Mouse (Mus musculus) testis, postnatal 10 days (tissue): ENCODE data around the gene Cd1d1.
"Not testable (repeated sequence)": the region's sequence is repeated elsewhere in the genome, so short reads cannot be mapped to it uniquely, and the experiment has no call there.

Experiments
- DNase-seq: peaks from one replicate; pipeline ENCODE4 v3.0.0; 2021; ENCODE audit warnings: low spot score

Cd1d1 gene

DNA sequence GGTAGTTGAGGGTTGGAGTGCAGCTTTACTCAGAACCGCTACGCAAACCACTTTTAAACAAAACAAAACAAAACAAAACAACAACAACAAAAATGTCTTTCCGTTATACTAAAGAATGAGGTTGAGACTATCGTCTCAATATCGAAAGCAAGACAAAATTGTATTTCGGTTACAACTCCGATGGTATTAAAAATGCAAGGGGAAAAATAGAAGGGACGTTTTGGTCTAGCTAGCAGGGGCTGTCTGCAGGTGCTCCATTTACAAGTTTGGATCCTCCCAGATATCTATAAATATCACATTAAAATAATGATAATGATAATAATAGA is at the start of gene Cd1d1:
Gene Cd1d1 (minus strand): TSS at position 27 of the 326 bp plus-strand sequence.
- DNase-seq = no peak

DNA sequence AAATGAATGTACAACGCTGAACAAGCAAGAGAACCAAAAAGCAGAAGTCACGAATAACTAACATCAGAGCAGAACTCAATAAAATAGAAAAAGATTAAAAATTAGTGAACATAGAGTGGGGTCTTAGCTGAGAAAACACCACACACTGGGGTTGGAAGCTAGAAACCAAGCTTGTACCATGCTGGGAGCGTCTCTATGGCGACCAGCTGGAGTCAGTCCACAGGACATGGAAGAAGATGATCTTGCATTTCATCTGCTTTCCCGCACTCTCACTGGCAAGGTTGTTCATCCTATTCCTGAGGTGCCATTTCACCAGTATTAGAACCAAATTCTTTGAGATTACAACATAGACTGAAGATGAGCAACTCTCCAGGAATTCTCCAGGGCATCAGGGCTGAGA is 48.6 kb upstream of the Cd1d1 start:
- DNase-seq = no peak

DNA sequence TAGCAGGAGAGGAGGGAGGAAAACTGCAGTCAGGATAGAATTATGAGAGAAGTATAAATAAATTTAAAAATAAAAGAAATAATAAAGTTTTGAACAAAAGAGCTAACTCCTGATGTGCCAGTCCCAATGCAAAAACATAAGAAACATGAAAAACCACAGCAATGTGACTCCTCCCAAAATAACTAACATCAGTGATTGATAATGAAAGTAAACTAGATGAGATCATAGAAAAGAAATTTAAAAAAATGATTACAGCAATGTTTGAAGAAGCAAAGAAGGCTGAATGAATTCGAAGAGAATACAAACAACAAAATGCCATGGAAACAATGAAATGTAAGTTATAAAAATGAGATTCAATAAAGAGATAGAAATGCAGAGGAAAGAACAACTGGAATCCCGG is 42.5 kb upstream of the Cd1d1 start:
- DNase-seq = no peak

DNA sequence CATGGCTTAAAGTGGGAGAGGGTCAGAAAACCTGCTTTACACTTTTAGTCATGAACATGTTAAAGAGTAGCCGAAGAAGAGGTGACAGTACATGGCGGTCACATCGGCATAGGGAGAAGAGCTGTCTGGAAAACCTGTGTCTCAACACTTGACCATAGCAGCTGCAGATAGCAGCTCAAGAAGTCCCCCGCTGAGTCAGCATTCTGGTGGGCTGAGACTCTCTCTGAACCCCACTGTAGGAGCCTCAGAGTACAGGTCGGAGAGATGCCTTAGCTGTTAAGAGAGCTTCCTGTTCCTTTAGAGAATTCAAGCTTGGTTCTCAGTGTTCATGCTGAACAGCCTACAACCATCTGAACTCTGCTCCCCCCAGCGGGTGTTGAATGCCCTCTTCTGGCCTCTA is 39.3 kb upstream of the Cd1d1 start:
- DNase-seq = no peak

DNA sequence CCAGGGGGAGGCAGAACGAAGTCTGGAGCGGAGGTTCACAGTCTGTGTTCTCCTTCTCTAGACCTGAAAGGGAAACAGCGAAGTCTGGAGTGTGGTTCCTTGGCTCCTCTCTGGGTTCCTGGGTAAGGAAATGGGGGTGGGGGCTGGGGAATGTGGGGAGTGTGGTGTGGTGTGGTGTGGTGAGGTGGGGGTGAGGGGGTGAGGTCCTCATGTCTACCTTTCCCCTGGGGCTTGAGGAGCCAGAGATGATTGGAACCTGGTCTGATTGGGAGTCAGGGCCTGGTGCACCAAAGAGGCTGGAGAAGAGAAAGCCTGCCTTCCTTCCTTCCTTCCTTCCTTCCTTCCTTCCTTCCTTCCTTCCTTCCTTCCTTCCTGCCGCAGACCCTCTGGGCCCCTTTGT is 34.8 kb upstream of the Cd1d1 start:
- no peak for DNase-seq

DNA sequence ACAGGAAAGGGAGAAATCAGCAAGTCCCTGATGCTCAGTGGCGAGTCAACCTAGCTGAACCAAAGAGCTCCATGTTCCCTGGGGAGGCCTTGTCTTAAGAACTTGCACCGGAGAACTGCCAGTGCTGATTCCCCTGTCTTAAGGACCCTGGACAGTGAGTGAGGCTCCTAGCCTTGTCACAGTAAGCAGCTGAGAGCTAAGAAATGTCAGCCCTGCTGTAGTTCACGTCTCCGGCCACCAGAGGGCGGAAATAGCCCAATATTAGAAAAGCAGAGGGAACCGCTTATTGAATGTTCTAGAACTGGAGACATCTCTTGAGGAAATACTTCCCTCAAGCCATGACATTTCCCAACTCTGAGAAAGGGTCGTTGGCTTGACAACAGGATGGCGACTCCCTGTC is 34.1 kb upstream of the Cd1d1 start:
- DNase-seq = peak; percentile 83

DNA sequence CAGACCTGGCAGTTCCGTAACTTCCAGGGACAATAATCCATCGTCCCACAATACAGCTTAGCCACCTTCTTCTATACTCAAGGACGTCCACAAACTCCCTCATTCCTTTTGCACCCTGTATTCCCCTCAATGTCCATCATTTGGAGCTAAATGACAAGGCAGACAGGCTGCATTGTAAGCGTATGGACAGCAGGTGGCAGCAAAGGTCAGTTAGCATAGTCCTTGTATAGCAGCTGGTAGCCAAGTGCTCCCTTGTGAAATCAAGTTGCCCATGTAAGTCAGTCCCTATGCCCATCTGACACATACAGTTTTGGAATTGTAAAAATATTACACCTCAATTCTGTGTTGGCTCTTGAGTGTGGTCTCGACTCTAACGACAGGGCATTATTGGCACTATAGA is 31.6 kb upstream of the Cd1d1 start:
- peak; percentile 73 for DNase-seq

DNA sequence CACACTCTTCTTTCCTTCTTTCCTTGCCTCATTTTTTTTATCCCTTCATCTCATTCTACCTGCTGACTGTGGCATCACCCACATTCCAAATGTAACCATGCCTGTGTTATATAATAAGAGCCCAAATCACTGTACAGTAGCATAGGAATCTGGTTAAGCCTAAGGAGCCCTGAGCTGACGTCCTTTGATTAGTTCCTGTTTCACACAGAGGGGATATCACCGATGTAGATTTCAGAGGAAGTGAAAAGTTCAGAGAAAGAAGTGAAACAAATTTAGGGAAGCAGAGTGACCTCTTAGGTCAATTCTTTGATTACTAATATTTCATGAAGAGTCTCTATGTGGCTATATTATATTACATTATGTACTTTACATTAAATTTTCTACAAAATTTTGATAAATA is 18.5 kb upstream of the Cd1d1 start:
- DNase-seq = no peak

DNA sequence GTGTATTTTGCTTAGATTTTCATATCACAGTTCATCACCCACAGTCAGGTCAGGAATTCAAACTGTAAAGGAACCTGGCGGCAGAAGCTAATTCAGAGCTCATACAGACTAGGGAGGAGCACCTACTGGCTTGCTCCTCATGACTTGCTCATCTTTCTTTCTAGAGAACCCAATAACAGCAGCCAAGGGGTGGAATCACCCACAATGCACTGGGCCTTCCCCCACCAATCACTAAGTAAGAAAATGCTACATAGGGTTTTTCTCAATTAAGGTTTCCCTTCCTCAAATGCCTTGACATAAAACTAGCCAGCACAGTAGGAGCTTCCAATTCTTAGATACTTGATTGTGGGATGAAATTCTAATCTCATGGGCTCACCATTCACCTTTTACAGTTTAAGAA is 17.8 kb upstream of the Cd1d1 start:
- no peak for DNase-seq

DNA sequence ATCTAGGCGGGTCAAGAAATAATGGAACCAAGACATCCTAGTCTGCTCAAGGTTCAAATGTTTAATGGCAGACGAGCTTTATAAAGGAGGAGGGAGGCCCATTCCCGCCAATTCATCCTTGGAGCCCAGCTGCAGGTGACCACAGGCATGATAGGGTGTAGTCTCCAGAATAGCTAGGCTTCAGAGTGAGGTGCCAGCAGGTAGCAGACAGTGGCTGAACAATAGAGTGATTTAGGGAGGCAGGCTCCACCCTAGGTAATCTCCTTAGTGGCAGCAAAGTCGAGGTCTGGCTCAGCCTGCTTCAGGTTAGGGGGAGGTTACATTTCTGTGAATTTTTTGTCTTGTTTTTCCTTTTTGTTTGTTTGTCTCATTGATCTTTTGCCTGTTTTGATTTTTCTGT is 16.7 kb upstream of the Cd1d1 start:
- no peak for DNase-seq

DNA sequence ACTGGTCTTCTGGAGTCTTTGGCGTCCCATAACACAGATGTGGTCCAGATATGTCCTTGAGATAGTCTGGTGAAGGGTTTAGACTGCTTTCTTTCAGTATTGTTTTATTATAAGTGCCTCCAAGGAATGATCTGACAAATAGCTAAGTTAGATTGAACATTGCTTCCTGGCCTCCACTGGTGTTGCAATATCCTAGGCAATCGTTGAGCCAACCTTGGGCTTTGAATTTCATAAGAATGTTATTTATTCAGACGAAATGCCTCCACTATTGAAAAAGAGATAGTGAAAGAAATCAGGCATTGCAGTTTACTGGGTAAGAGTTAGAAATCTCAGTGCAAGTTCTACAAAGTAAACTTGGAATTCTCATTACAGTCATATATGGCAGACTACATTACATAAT is 13.2 kb upstream of the Cd1d1 start:
- DNase-seq = not testable (repeated sequence)

DNA sequence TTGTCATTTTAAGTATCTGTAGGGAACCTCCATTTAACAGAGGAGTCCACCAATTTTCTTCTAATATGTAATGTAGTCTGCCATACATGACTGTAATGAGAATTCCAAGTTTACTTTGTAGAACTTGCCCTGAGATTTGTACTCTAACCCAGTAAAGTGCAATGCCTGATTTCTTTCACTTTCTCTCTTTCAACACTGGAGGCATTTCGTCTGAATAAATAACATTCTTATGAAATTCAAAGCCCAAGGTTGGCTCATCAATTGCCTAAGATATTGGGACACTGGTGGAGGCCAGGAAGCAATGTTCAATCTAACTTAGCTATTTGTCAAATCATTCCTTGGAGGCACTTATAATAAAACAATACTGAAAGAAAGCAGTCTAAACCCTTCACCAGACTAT is 9.0 kb upstream of the Cd1d1 start:
- DNase-seq = not testable (repeated sequence)

DNA sequence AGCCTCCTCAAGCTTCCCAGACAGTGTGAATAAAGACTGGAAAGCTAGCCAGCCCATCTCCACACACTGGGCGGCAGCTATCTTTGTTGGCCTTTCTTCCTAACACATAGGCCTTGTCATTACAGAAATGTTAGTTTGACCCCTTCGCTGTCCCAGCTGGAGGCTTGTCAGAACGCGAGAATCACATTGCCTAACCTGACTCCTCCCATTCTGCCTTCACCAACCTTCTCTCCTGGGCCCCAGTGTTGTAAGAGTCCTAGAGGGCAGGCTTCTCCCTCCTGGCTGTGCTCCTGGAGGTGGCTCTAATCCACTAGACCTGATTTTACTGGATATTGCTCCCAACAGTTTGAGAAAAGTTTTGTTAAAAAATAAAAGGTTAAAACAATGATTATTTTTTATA is 1.4 kb upstream of the Cd1d1 start:
- DNase-seq = no peak

DNA sequence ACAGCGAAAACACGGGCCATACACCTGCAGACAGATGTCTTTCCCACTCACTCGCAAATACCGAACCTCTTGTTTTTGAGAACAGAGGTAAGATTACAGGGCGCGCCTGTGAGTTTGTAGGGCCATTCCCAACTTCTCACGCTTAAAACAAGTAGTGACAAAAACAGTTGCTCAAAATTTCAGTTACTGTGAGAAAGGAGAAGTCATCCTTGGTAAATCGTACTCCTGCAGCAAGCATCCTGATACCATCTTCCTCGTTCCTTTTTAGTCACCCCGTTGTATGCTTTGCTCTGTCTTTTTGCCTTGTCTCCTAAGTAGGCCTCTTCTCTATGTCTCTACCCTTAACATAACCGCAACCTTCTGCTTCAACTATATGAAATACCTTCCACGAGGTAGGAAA is 810 bp upstream of the Cd1d1 start:
- DNase-seq = no peak

DNA sequence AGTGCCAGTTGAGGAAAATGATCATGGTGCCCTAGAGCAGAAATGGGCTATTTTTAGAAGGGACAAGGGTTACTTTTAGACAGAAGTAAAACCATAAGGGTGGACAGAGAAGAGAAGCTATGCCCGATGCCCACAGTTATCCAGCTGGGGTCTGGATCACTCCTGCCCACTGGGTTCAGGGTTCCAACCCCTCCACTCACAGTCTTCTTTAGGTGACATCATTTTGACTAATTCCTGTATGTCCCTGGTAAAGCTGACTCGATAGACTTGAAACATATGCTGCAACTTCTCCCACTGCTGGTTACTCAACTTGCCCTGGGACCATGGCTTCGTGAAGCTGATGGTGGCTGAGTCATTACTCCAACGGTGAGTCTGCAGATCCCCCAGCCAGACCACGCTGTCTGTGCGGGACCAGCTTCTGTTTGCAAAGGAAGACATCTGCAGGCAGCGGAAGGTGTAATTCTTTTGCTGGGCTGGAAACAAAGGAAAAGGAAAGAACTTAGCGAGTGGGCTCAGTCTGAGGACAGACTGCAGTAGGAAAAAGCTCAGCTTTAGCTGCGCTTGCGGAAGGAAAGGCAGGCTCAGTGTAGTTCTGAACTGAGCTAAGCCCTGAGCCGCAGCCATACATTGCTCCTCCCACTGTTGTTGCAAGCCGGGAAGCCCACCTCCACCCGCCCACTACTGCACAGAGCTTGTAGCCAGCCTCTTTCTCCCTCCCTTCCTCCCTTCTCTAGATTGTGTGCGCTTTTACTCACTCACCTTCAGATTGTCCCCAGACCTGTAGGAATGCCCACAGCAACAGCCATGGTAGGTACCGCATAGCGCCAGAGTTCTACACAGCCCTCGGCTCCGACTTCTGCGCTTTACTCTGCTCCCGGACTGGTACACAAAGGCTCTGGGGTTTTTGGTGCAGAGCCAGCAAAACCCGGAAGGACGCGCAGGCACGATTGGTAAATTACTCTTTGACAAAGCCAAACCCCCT is 517 bp downstream of the Cd1d1 start:
- peak; percentile 84 for DNase-seq

DNA sequence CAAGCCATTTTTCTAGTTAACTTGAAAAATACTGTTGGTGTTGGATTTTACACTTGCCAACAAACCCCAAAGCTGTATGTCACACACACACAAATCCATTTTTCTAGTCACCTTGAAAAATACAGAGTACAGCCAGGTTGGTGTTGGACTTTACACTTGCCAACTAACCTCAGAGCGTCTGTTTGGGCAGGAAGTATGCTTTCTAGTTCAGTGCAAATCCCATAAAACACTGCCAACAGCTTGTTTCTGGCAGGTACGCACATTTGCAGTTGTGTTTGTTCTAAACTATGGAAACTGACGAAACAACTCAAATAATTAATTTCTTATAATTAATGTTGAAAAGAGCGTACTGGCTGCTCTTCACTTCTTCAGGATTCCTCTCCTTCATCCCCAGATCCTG is 3.1 kb downstream of the Cd1d1 start:
- no peak for DNase-seq

DNA sequence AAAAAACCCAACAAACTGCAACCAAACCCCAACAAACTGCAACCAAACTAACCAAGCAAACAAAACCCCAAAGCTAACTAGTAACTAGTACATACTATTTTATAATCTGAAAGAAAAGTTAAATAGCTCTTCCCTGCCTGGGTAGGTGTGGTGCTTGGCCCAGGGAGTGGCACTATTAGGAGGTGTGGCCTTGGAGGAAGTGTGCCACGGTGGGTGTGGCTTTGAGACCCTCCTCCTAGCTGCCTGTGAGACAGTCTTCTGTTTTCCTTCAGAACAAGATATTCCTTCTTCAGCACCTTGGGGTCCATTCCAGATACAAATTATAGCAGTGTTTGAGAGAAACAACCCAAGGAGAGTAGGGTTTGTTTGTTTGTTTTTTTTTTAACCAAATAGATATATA is 3.9 kb downstream of the Cd1d1 start:
- no peak for DNase-seq

DNA sequence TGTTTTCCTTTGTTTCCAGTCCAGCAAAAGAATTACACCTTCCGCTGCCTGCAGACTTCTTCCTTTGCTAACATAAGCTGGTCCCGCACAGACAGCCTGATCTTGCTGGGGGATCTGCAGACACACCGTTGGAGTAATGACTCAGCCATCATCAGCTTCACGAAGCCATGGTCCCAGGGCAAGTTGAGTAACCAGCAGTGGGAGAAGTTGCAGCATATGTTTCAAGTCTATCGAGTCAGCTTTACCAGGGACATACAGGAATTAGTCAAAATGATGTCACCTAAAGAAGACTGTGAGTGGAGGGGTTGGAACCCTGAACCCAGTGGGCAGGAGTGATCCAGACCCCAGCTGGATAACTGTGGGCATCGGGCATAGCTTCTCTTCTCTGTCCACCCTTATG is 12.3 kb downstream of the Cd1d1 start:
- DNase-seq = not testable (repeated sequence)

DNA sequence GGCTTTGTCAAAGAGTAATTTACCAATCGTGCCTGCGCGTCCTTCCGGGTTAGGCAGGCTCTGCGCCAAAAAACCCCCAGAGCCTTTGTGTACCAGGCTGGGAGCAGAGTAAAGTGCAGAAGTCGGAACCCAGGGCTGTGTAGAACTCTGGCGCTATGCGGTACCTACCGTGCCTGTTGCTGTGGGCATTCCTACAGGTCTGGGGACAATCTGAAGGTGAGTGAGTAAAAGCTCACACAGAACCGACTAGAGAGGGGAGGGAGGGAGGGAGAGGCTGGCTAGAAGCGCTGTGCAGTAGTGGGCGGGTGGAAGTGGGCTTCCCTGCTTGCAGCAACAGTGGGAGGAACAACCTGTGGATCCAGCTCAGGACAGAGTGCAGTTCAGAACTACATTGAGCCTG is 12.8 kb downstream of the Cd1d1 start:
- DNase-seq = no peak

DNA sequence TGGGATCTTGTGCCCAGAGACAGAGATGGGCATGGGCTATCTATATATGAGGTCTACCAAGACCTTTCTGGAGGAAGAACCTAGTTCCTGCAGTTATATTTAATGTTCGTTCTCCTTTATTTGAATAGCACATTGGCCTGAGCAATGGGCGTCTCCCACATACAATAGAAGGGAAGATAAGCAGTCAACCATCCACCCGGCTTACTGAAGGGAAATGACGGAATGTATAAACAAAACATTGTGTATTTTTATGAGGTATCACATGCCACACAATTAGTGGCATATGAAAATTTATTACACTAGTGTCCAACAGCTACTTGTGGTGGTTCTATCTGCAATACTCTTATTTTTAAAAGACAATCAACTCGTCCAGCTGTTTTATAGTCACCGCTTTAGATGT is 15.9 kb downstream of the Cd1d1 start:
- DNase-seq = no peak

DNA sequence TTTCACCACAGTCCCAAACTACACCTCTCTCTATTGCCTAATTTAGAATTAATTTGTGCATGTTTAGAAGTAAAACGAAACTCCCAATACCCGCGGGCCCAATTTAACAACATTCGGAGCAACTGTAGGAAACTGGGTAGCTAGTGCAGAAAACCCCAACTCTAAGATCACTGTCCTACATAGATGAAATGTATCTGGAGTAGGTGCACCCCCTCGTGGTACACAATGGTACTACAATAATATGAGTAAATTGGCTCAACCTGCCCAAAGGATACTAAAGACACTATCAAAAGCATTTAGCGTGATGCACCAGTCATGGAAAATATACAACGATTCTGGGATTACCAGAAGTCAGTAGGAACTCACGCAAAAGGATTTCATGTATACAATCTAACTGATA is 22.7 kb downstream of the Cd1d1 start:
- DNase-seq = peak; percentile 63

DNA sequence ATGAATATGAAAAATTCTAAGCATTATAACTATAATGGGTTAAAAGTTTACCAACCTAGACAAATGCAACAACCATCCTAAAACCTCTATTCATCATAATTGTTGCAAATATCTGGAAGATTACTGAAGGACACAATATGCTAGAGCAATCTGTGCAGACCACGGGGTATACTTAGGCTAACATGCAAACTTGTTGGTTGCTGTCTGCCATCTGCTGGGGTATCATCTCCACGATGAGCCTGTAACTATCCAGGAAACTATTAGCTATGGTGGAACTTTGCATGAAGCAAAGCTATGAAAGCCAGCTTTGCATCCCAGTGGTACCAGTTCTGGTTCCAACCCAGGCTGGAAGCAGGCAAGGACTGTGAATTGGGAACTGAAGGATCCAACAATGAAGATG is 24.1 kb downstream of the Cd1d1 start:
- DNase-seq = no peak

DNA sequence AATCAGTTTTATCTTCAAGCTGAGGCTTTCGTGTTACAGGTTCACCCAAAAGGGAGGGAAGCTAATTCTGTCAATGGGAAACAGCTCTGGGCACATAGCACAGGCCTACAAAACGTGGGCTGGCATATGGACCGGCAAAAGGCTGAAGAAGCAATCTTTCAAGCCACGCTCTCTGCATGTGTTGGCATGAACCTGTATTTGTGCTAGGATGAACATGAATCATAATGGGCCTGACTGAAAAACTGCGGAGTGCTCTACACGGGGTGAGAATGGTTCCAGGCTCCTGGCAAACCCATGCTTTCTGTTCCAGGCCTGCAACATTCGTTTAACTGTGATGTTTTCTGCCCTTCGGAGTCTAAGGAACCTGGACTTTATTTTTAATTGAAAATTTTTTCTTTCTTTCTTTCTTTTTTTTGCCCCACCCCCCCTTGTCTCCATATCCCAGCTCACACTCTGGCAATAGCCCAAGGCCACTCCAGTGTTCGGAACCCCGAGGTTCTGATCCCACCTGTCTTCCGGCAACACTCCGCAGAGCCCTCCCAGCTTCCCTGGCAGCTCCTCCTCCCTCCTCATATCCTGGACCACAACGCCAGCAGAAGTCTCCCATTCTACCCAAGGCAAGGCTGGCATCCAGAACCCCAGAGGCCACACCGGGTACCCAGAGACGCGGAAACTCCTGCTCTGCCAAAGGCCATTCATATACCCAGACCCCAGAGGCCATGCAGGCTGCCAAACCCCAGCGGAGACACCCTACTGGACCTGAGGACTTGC is 36.4 kb downstream of the Cd1d1 start:
- DNase-seq = no peak

DNA sequence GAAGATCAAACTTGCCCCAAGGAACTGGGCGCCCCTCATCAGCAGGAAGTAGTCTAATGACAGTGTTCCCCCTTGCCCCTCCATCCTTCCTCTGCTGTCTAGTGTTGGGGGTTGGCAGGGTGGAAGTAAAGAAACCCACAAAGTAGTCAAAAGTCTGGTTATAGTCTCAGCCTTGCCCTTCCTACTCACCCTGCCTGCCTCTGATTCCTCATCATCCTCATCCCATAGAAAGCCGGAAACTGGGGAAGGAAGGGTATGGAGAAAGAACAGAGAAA is 37.9 kb downstream of the Cd1d1 start:
- DNase-seq = no peak
